Mouse (Mus musculus) erythroblast, embryonic 14.5 days (primary cell): ENCODE measurements around the gene Gm6482. TPM values are rescaled to one million over a fixed set of nuclear protein-coding genes. Genes with fewer than 3 reads are reported as not detected.
"Not testable (repeated sequence)": the region's sequence is repeated elsewhere in the genome, so short reads cannot be mapped to it uniquely, and the experiment has no call there.

Experiments
- H3K27me3 ChIP-seq: 2 replicates; pipeline ENCODE4 v1.6.1; 2012; ENCODE audit warnings: inconsistent platforms; ENCODE audit not compliant: control insufficient read depth
- H3K36me3 ChIP-seq: 2 replicates; pipeline ENCODE4 v1.6.1; 2012; ENCODE audit warnings: mild to moderate bottlenecking, inconsistent platforms; ENCODE audit not compliant: control insufficient read depth
- H3K4me1 ChIP-seq: 2 replicates; pipeline ENCODE4 v1.6.1; 2012; ENCODE audit warnings: inconsistent platforms; ENCODE audit not compliant: control insufficient read depth
- H3K4me3 ChIP-seq: replicated peaks from 2 replicates; pipeline ENCODE3; 2012; ENCODE audit warnings: moderate library complexity, mild to moderate bottlenecking, inconsistent platforms
- H3K9me3 ChIP-seq: 2 replicates; pipeline ENCODE4 v1.6.1; 2012; ENCODE audit warnings: low read length, inconsistent platforms, mixed read lengths; ENCODE audit not compliant: control insufficient read depth
- polyA plus RNA-seq: library from polyadenylated mRNA; stranded (reverse); fragments of >175 nt; gene quantifications from 2 replicates; pipeline ENCODE4 v1.2.3, GENCODE M21; 2012

Gm6482 gene
- not detected in 2 replicates for polyA plus RNA-seq

DNA sequence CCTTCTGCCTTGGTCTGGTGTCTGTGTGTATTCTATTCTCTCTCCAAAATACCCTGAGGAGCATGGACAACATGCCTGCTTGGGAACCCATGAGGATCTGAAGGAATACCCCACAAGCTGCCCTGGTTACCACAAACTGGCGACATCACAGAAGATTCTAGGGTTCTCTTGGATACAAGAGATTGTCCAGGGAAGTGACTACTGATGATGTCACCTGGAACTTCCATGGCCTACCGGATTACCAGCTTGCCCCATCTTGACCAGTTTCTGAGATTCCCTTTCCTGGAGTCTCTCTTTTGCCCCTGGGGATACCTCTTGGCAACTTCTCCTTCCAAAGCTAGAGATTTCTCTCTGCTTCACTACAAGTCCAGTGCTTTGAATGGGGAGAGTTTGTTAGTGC lies at the start of gene Gm6482:
TSS of gene Gm6482 (minus strand) at position 101 of the 400 bp plus-strand sequence.
- not testable (repeated sequence) for H3K4me3 ChIP-seq, H3K9me3 ChIP-seq, H3K4me1 ChIP-seq, H3K27me3 ChIP-seq, H3K36me3 ChIP-seq

DNA sequence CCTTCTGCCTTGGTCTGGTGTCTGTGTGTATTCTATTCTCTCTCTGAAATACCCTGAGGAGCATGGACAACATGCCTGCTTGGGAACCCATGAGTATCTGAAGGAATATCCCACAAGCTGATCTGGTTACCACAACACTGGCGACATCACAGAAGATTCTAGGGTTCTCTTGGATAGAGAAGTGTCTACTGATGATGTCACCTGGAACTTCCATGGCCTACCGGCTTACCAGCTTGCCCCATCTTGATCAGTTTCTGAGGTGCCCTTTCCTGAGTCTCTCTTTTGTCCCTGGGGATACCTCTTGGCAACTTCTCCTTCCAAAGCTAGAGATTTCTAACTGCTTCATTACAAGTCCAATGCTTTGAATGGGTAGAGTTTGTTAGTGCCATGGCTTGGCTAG lies 45.3 kb upstream of the Gm6482 start, which contains the start of gene Gm7954:
TSS of gene Gm7954 (minus strand) at position 101 of the 400 bp plus-strand sequence.
- not testable (repeated sequence) for H3K36me3 ChIP-seq, H3K9me3 ChIP-seq, H3K27me3 ChIP-seq, H3K4me3 ChIP-seq, H3K4me1 ChIP-seq

DNA sequence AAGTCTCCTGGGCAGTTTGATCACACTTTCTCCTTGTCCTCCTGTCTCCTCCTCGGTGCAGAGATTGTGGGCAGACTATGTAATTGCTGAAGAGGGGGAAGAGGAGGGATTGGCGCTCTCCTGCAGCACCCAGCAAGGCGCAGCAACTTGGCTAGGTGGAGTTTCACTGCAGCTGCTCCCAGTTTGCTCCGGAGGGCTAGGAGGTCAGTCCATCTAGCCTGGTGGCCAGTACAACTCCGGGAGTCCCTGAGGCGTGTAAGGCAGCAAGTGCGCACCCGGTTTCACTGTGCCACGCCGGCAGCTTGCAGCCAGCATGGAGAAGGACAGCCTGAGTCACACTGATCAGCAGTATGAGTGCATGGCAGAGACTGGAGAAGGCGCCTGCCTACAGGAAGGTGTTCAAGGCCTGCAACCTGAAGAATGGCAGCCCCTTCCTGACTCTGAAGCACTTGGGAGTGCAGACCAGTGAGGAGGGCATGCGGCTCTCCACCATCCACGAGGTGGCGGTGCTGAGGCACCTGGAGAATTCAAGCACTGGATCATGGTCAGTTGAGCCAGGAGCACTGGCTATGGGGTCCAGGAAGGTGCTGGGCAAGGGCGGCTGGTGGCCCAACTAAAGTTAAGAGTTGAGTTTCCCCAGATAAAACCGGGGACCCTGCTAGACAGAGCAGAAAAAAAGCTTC lies 17.5 kb upstream of the Gm6482 start:
- H3K36me3 ChIP-seq, H3K4me3 ChIP-seq, H3K4me1 ChIP-seq, H3K9me3 ChIP-seq, H3K27me3 ChIP-seq: not testable (repeated sequence)

DNA sequence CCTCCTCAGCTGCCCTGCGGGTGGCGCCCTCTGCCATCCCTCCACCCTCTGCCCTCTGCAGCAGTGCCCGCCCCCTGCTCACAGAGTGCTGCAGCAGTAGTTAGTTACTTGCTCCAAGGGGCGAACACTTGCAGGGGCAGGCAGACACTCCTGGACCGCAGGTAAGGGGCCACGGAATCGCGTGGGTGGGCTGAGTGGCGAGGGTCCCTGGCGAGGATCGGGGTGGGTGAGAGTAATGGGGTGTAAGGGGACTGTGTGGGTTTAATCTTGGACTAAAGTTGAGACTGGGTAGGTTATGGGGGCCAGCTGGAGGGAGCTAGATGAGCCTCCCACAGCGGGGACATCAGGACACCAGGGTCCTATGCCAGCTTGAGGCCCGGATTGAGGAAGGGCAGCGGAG lies 16.6 kb upstream of the Gm6482 start:
- not testable (repeated sequence) for H3K27me3 ChIP-seq, H3K36me3 ChIP-seq, H3K9me3 ChIP-seq, H3K4me3 ChIP-seq, H3K4me1 ChIP-seq

DNA sequence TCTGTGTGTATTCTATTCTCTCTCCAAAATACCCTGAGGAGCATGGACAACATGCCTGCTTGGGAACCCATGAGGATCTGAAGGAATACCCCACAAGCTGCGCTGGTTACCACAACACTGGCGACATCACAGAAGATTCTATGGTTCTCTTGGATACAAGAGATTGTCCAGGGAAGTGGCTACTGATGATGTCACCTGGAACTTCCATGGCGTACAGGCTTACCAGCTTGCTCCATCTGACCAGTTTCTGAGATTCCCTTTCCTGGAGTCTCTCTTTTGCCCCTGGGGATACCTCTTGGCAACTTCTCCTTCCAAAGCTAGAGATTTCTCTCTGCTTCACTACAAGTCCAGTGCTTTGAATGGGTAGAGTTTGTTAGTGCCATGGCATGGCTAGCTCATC lies 21.8 kb downstream of the Gm6482 start, which contains the start of gene Gm7945:
TSS of gene Gm7945 (minus strand) at position 101 of the 400 bp plus-strand sequence.
- H3K36me3 ChIP-seq, H3K27me3 ChIP-seq, H3K4me3 ChIP-seq, H3K4me1 ChIP-seq, H3K9me3 ChIP-seq: not testable (repeated sequence)

Other genes with a start within 250 kb of the Gm6482 start
- gene Sftpd, start 223.1 kb downstream of the Gm6482 start, polyA plus RNA-seq: 0.03 TPM in 1 of 2 replicates, not detected in the other
- not detected in 2 replicates for gene Gm2832, start 129.5 kb downstream of the Gm6482 start, polyA plus RNA-seq
- gene Gm5798, start 59.7 kb downstream of the Gm6482 start, polyA plus RNA-seq: not detected in 2 replicates
- gene Gm7945, start 21.9 kb downstream of the Gm6482 start, polyA plus RNA-seq: not detected in 2 replicates
- gene Gm7954, start 45.2 kb upstream of the Gm6482 start, polyA plus RNA-seq: not detected in 2 replicates
- not detected in 2 replicates for gene Gm3486, start 81.2 kb upstream of the Gm6482 start, polyA plus RNA-seq
- not detected in 2 replicates for gene Gm7970, start 147.3 kb upstream of the Gm6482 start, polyA plus RNA-seq
- gene 1700049E17Rik2, start 164.9 kb upstream of the Gm6482 start, polyA plus RNA-seq: not detected in 2 replicates
- gene Gm3072, start 216.3 kb upstream of the Gm6482 start, polyA plus RNA-seq: not detected in 2 replicates
- gene Gm3676, start 238.2 kb upstream of the Gm6482 start, polyA plus RNA-seq: not detected in 2 replicates